ENCODE assay signal across 15 mouse cellular contexts in the genomic region with DNA sequence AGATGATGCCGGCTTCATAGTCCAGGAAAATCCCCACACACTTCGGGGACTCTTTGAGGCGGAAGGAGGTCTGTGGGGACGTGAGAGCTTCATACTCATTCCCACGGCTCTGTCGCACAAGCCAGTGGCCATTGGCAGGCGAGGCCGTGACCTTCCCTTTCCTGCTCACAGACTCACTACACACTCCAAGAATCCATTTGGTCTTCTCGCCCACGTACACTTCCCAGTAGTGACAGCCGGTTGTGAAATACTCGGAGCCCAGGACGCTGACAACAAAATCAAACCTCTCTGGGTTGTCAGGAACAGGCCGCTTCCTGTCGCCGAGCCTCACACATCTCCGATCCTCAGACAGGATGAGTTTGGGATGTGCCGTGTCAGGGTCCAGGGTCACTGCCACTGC. TPM values are rescaled to one million over a fixed set of nuclear protein-coding genes. Genes with fewer than 3 reads are reported as not detected.
A peak's percentile ranks its signal among the peaks of the same experiment; 100 is the strongest.
DNase-seq lines count a peak whose midpoint lies in the region; ATAC-seq and TF ChIP-seq lines count a peak whose summit lies in the region.
"Had no signal": no experiment of that assay in that cellular context is flagged by ENCODE, and none has a peak within 500 bp of the region (broad histone marks: within the 10 kb centered on the region; RNA-seq: fewer than 3 reads in every experiment).

No protein-coding gene starts in this region.

- DNase-seq in kidney, adult 11 months = peak; percentile 29
- DNase-seq in testis, postnatal 14 days (ENCODE audit: low spot score) = no peak
- peak; percentile 32 for DNase-seq in heart, postnatal 4 days
- no peak for DNase-seq in retina, postnatal 1 day
- DNase-seq: thymus, postnatal 25 days had no signal

- no peaks in the 10 kb centered on the region for H3K27me3 ChIP-seq in kidney, embryonic 14.5 days (ENCODE audit: control insufficient read depth, insufficient read depth, low read length)
- no peaks in the 10 kb centered on the region for H3K27me3 ChIP-seq in testis, adult 2 months (ENCODE audit: control insufficient read depth, insufficient read depth, low read length)
- H3K27me3 ChIP-seq in midbrain, embryonic 15.5 days (replicated peaks) = no peaks in the 10 kb centered on the region
- H3K27me3 ChIP-seq: embryonic facial prominence, embryonic 15.5 days; forebrain, embryonic 13.5 days; neural tube, embryonic 15.5 days had no signal

- no peak for ATAC-seq in kidney, embryonic 14.5 days (ENCODE audit: low FRiP score, low TSS enrichment)
- ATAC-seq in midbrain, embryonic 15.5 days (replicated peaks) = no peak
- ATAC-seq: activated CD4-positive, CD25-positive, alpha-beta regulatory T cell, adult 4 months; forebrain, embryonic 13.5 days; intestine, postnatal 0 days had no signal

- no peak overlapping the region for H3K4me3 ChIP-seq in kidney, embryonic 14.5 days (ENCODE audit: low read length)
- no peak overlapping the region for H3K4me3 ChIP-seq in testis, adult 2 months (ENCODE audit: control insufficient read depth, low read depth, low read length)
- no peak overlapping the region for H3K4me3 ChIP-seq in midbrain, embryonic 15.5 days
- H3K4me3 ChIP-seq: embryonic facial prominence, embryonic 15.5 days; forebrain, embryonic 13.5 days; neural tube, embryonic 15.5 days had no signal

- H3K4me2 ChIP-seq in kidney, embryonic 14.5 days (replicated peaks; ENCODE audit: low read depth, low read length) = no peak overlapping the region; the same call in 1 of the 2 replicates
- no peak overlapping the region for H3K4me2 ChIP-seq in midbrain, embryonic 15.5 days
- H3K4me2 ChIP-seq: embryonic facial prominence, embryonic 15.5 days; forebrain, embryonic 13.5 days; neural tube, embryonic 15.5 days had no signal

- no peak overlapping the region for H3K9ac ChIP-seq in kidney, embryonic 14.5 days (ENCODE audit: low read depth, low read length)
- no peak overlapping the region for H3K9ac ChIP-seq in midbrain, embryonic 15.5 days
- H3K9ac ChIP-seq: embryonic facial prominence, embryonic 15.5 days; forebrain, embryonic 13.5 days; neural tube, embryonic 15.5 days had no signal

- TF ChIP-seq CTCF in testis, adult 2 months (IDR thresholded peaks at IDR 0.05; ENCODE audit: control insufficient read depth, insufficient read depth, insufficient replicate concordance, low read depth, low read length) = no peak

- 39% methylated on average over 18 of the region's 18 CpGs for WGBS in kidney, embryonic 14.5 days
- 86% methylated on average over 18 of the region's 18 CpGs for WGBS in midbrain, embryonic 15.5 days

- no peak for TF ChIP-seq POLR2A in testis, adult 2 months (IDR thresholded peaks at IDR 0.05; ENCODE audit: control insufficient read depth, low read depth, low read length)

- H3K36me3 ChIP-seq in kidney, embryonic 14.5 days (ENCODE audit: control insufficient read depth, insufficient read depth, low read length) = no peaks in the 10 kb centered on the region
- H3K36me3 ChIP-seq in testis, adult 2 months (ENCODE audit: control insufficient read depth, insufficient read depth, low read length) = no peaks in the 10 kb centered on the region
- no peaks in the 10 kb centered on the region for H3K36me3 ChIP-seq in midbrain, embryonic 15.5 days (replicated peaks)
- H3K36me3 ChIP-seq: embryonic facial prominence, embryonic 15.5 days; neural tube, embryonic 15.5 days had no signal

- no peaks in the 10 kb centered on the region for H3K9me3 ChIP-seq in kidney, embryonic 14.5 days (ENCODE audit: control insufficient read depth, low read length)
- no peaks in the 10 kb centered on the region for H3K9me3 ChIP-seq in midbrain, embryonic 15.5 days
- H3K9me3 ChIP-seq: embryonic facial prominence, embryonic 15.5 days; forebrain, embryonic 13.5 days; neural tube, embryonic 15.5 days had no signal

- no peak overlapping the region for H3K27ac ChIP-seq in kidney, embryonic 14.5 days (ENCODE audit: low read depth, low read length)
- H3K27ac ChIP-seq in testis, adult 2 months (ENCODE audit: control insufficient read depth, insufficient read depth, low read depth, low read length) = peak overlapping the region; percentile 39; the same call in 1 of the 2 replicates
- H3K27ac ChIP-seq in midbrain, embryonic 15.5 days = no peak overlapping the region
- H3K27ac ChIP-seq: embryonic facial prominence, embryonic 15.5 days; forebrain, embryonic 13.5 days; neural tube, embryonic 15.5 days had no signal

- no peaks in the 10 kb centered on the region for H3K4me1 ChIP-seq in kidney, embryonic 14.5 days (ENCODE audit: control insufficient read depth, insufficient read depth, low read length)
- H3K4me1 ChIP-seq in testis, adult 2 months (ENCODE audit: control insufficient read depth, insufficient read depth, low read length) = peaks cover under 1% of the 10 kb centered on the region; the same call in 1 of the 2 replicates
- H3K4me1 ChIP-seq in midbrain, embryonic 15.5 days = peaks cover 4% of the 10 kb centered on the region

RNA-seq across cellular contexts. Expression of a gene that starts 4.3 kb away (rescaled TPM):
- polyA plus RNA-seq in kidney, embryonic 14.5 days (2014; fragmentation: Nextera tagmentation; extraction: Ambion mirVana) = 10.2 and 11.0 TPM in 2 replicates
- polyA plus RNA-seq in testis, adult 2 months (2012; rRNA removed) = 25.9 and 28.6 TPM in 2 replicates
- 10 to 100 TPM; 13.2 to 17.7 TPM for total RNA-seq in heart, postnatal 4 days (2021)
- 7.1 and 7.7 TPM in 2 replicates for polyA plus RNA-seq in midbrain, embryonic 15.5 days (2015; fragmentation: Nextera tagmentation; extraction: Ambion mirVana)

RNA-seq across cellular contexts. Expression of a gene that starts 11.5 kb away (rescaled TPM):
- 0.49 and 1.3 TPM in 2 replicates for polyA plus RNA-seq in kidney, embryonic 14.5 days (2014; fragmentation: Nextera tagmentation; extraction: Ambion mirVana)
- polyA plus RNA-seq in testis, adult 2 months (2012; rRNA removed) = 0.17 and 0.18 TPM in 2 replicates
- under 1 TPM; 0.21 to 0.32 TPM for total RNA-seq in heart, postnatal 4 days (2021)
- polyA plus RNA-seq in midbrain, embryonic 15.5 days (2015; fragmentation: Nextera tagmentation; extraction: Ambion mirVana) = 1.3 and 1.4 TPM in 2 replicates
- total RNA-seq: gastrocnemius, adult 8-10 months had no signal

RNA-seq across cellular contexts. Expression of a gene that starts 16.8 kb away (rescaled TPM):
- 131 and 180 TPM in 2 replicates for polyA plus RNA-seq in kidney, embryonic 14.5 days (2014; fragmentation: Nextera tagmentation; extraction: Ambion mirVana)
- polyA plus RNA-seq in testis, adult 2 months (2012; rRNA removed) = 186 and 207 TPM in 2 replicates
- 10 to 100 TPM; 42.8 to 43.2 TPM for total RNA-seq in heart, postnatal 4 days (2021)
- 237 and 238 TPM in 2 replicates for polyA plus RNA-seq in midbrain, embryonic 15.5 days (2015; fragmentation: Nextera tagmentation; extraction: Ambion mirVana)

RNA-seq across cellular contexts. Expression of a gene that starts 39.7 kb away (rescaled TPM):
- 0.16 TPM in 1 of 2 replicates, not detected in the other for polyA plus RNA-seq in kidney, embryonic 14.5 days (2014; fragmentation: Nextera tagmentation; extraction: Ambion mirVana)
- 114 and 136 TPM in 2 replicates for polyA plus RNA-seq in testis, adult 2 months (2012; rRNA removed)
- total RNA-seq in heart, postnatal 4 days (2021) = not detected
- polyA plus RNA-seq in midbrain, embryonic 15.5 days (2015; fragmentation: Nextera tagmentation; extraction: Ambion mirVana) = 0.26 and 0.27 TPM in 2 replicates
- total RNA-seq: monocyte, adult 5-6 weeks had no signal
- polyA plus RNA-seq: forebrain, embryonic 13.5 days had no signal

RNA-seq across cellular contexts. Expression of a gene that starts 54.2 kb away (rescaled TPM):
- polyA plus RNA-seq in kidney, embryonic 14.5 days (2014; fragmentation: Nextera tagmentation; extraction: Ambion mirVana) = 33.6 and 37.6 TPM in 2 replicates
- 14.1 and 18.6 TPM in 2 replicates for polyA plus RNA-seq in testis, adult 2 months (2012; rRNA removed)
- total RNA-seq in heart, postnatal 4 days (2021) = 10 to 100 TPM; 19.9 to 21.0 TPM
- 26.8 and 31.0 TPM in 2 replicates for polyA plus RNA-seq in midbrain, embryonic 15.5 days (2015; fragmentation: Nextera tagmentation; extraction: Ambion mirVana)

Comparison
In these comparisons a context has a peak if more than half of its experiments do, and no peak if none do; other contexts are left out.
1. DNase-seq: peak in kidney, adult 11 months (single experiment) and heart, postnatal 4 days (single experiment); none in testis, postnatal 14 days (single experiment) and retina, postnatal 1 day (single experiment).